Mouse (Mus musculus) hindbrain, embryonic 10.5 days (tissue): ENCODE data around the gene Mrgpra9. TPM values are rescaled to one million over a fixed set of nuclear protein-coding genes. Genes with fewer than 3 reads are reported as not detected.
"Not testable (repeated sequence)": the region's sequence is repeated elsewhere in the genome, so short reads cannot be mapped to it uniquely, and the experiment has no call there.

Source experiments
- DNase-seq: peaks from one replicate; pipeline ENCODE4 v3.0.0-alpha.2; 2017; ENCODE audit warnings: low spot score
- H3K27ac ChIP-seq: fragments of 300-500 bp; sonication (generic); 2 replicates; pipeline ENCODE4 v1.5.1; 2016; ENCODE audit warnings: mild to moderate bottlenecking, moderate library complexity
- H3K27me3 ChIP-seq: fragments of 300-500 bp; sonication (generic); 2 replicates; pipeline ENCODE4 v1.6.1; 2016; ENCODE audit warnings: mild to moderate bottlenecking; ENCODE audit not compliant: poor library complexity, insufficient read depth, severe bottlenecking
- H3K36me3 ChIP-seq: fragments of 300-500 bp; sonication (generic); 2 replicates; pipeline ENCODE4 v1.6.1; 2016; ENCODE audit warnings: mild to moderate bottlenecking, moderate library complexity
- H3K4me1 ChIP-seq: fragments of 300-500 bp; sonication (generic); replicated peaks from 2 replicates; pipeline ENCODE4 v1.6.1; 2016; ENCODE audit warnings: mild to moderate bottlenecking
- H3K4me3 ChIP-seq: fragments of 300-500 bp; sonication (generic); 2 replicates; pipeline ENCODE4 v1.5.1; 2016; ENCODE audit warnings: mild to moderate bottlenecking, moderate library complexity
- H3K9me3 ChIP-seq: fragments of 300-500 bp; sonication (generic); 2 replicates; pipeline ENCODE4 v1.6.1; 2016; ENCODE audit warnings: mild to moderate bottlenecking, moderate library complexity
- WGBS: fragments of 180-500 bp; shearing (Covaris S2); methylation state at CpG from one replicate; pipeline ENCODE4 v1.1.7; 2016; 5-methylcytosine and 5-hydroxymethylcytosine counted together
- polyA plus RNA-seq: library from polyadenylated mRNA; unstranded; fragments of >200 nt; fragmentation: Nextera tagmentation; extraction: Ambion mirVana; gene quantifications from 2 replicates; pipeline ENCODE4 v1.2.1, GENCODE M21; 2016

Gene Mrgpra9
- not detected in 2 replicates for polyA plus RNA-seq

DNA sequence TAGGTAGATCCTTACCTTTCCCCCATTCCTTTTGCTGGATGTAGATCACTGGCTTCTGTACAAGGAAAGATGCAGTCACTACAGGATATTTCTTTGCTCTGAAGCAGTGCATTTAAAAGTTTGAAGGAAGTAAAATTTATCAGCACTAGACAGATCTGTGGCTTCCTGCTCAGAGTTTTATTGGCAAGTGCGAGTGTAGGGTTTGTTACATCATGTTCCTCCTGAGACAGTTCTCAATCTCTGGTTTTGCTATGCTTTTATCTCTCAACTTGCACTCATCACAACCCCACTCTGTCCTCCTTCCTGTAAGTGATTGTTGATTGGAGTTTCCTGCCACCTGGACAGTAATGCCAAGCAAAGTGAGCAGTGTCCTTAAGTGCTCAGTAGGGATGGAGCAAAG lies at the start of gene Mrgpra9:
Mrgpra9 (minus strand) TSS at position 79 of the 400 bp plus-strand sequence.
- Histone ChIP-seq H3K27ac (no peak within 1 kb of the TSS), H3K9me3 (no peaks in the 10 kb centered on the region), H3K4me3 (no peak within 1 kb of the TSS), H3K27me3 (no peaks in the 10 kb centered on the region), H3K4me1 (no peaks in the 10 kb centered on the region), H3K36me3 (no peaks in the 10 kb centered on the region)
- 75% methylated on average over 1 of the region's 1 CpGs for WGBS
- DNase-seq: no peak

- not testable (repeated sequence) for H3K4me1 ChIP-seq, DNase-seq
Measured at GRCm38 (mm10) chr7:47299612-47300011, 47.0 kb upstream of the Mrgpra9 start.

DNA sequence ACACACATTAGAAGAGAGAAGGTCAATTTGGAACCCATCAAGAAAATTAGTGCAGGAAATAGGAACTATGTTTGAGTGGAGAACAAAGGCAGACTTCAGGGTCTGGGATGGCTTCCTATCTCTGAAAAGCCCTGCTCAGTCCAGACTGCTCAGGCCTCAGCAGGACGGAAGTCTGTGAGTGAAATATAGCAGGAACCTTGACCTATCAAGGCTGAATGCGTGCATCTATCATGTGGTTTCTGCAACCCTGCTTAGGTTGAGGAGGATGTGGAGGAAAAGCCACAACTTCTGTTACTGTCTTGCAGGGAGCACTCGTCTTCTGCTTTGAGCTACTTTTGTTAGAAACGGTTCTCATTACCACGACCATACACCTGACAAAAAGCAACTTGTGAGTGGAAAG lies 18.9 kb upstream of the Mrgpra9 start:
- H3K27ac ChIP-seq, H3K4me1 ChIP-seq, DNase-seq, H3K9me3 ChIP-seq, H3K36me3 ChIP-seq, H3K4me3 ChIP-seq, H3K27me3 ChIP-seq: not testable (repeated sequence)
- WGBS: 87% methylated on average over 5 of the region's 5 CpGs

More at GRCm38 (mm10) chr7:47299612-47300011, 47.0 kb upstream of the Mrgpra9 start:
- H3K4me3 ChIP-seq, H3K27me3 ChIP-seq, H3K36me3 ChIP-seq, H3K27ac ChIP-seq: not testable (repeated sequence)
- peaks cover 35% of the 10 kb centered on the region for H3K9me3 ChIP-seq

DNA sequence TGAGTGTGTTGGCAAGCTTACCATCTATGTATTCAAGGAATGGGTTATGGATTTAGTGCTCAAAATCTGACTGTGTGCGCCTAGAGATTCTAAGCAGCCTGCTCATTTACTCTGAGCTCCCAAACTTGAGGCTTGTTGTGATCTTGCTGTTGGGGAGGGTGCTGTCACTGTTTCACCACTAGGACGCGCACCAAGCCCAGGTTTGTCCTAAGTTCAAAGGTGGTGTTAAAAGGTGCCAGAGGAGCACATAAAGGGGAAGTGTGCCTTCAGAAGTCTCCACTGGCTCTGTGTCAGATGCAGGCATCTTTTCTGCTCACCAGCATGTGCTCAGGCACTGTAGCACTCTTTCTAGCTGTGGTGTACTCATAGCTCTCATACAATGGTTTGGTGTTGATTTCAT lies 8.0 kb downstream of the Mrgpra9 start:
- Histone ChIP-seq H3K27ac (no peak overlapping the region), H3K4me1 (no peaks in the 10 kb centered on the region), H3K27me3 (no peaks in the 10 kb centered on the region), H3K9me3 (0 out of 2 replicates have a peak, but pooled peaks cover 5% of the 10 kb centered on the region), H3K36me3 (no peaks in the 10 kb centered on the region), H3K4me3 (no peak overlapping the region)
- no peak for DNase-seq
- 66% methylated on average over 3 of the region's 3 CpGs for WGBS

DNA sequence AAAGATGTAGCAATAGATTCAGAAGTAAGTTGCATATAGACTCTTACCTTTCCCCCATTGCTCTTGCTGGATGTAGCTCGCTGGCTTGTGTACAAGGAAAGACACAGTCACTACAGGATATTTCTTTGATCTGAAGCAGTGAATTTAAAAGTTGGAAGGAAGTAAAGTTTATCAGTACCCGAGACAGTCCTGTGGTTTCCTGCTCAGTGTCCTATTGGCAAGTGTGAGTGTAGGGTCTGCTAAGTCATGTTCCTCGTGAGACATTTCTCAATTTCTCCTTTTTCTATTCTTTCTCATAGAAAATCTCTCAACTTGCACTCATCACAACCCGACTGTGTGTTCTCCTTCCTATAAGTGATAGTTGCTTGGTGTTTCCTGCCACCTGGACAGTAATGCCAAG lies 47.8 kb downstream of the Mrgpra9 start, which contains the start of gene Mrgpra6:
Mrgpra6 (minus strand) TSS at position 91 of the 400 bp plus-strand sequence.
- H3K9me3 ChIP-seq: no peaks in the 10 kb centered on the region
- DNase-seq: no peak
- 82% methylated on average over 4 of the region's 4 CpGs for WGBS
- H3K27ac ChIP-seq: no peak within 1 kb of the TSS
- no peaks in the 10 kb centered on the region for H3K4me1 ChIP-seq
- no peak within 1 kb of the TSS for H3K4me3 ChIP-seq
- H3K36me3 ChIP-seq: no peaks in the 10 kb centered on the region
- H3K27me3 ChIP-seq: no peaks in the 10 kb centered on the region

DNA sequence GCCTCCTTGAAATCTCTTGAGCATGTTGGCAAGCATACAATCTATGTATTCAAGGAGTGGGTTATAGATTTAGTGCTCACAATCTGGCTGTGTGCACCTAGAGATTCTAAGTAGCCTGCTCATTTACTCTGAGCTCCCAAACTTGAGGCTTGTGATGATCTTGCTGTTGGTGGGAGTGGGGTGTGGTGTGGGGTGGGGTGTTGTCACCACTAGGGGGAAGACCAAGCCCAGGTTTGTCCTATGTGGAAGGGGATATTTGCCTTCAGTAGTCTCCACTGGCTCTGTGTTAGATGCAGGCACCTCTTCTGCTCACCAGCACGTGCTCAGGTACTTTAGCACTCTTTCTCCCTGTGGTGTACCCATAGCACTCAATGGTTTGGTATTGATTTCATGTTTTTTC lies 57.4 kb downstream of the Mrgpra9 start:
- H3K27ac ChIP-seq: no peak overlapping the region
- H3K27me3 ChIP-seq: no peaks in the 10 kb centered on the region
- 64% methylated on average over 1 of the region's 1 CpGs for WGBS
- 0 out of 2 replicates have a peak, but pooled peaks cover 7% of the 10 kb centered on the region for H3K9me3 ChIP-seq
- no peak overlapping the region for H3K4me3 ChIP-seq
- no peak for DNase-seq
- no peaks in the 10 kb centered on the region for H3K36me3 ChIP-seq
- H3K4me1 ChIP-seq: no peaks in the 10 kb centered on the region

Other genes starting within 250 kb of the Mrgpra9 start
- 10.4 and 11.7 TPM in 2 replicates for gene Spty2d1, start 244.4 kb downstream of the Mrgpra9 start, polyA plus RNA-seq
- gene Tmem86a, start 202.2 kb downstream of the Mrgpra9 start, polyA plus RNA-seq: 11.2 and 12.8 TPM in 2 replicates
- 10.7 and 30.9 TPM in 2 replicates for gene Ptpn5, start 119.2 kb downstream of the Mrgpra9 start, polyA plus RNA-seq
- gene Mrgpra6, start 47.9 kb downstream of the Mrgpra9 start, polyA plus RNA-seq: not detected in 2 replicates
- not detected in 2 replicates for gene Mrgpra1, start 101.4 kb upstream of the Mrgpra9 start, polyA plus RNA-seq
- not detected in 2 replicates for gene Mrgpra2a, start 199.3 kb upstream of the Mrgpra9 start, polyA plus RNA-seq